Mouse (Mus musculus): ENCODE measurements around the gene Sgpp1. TPM values are rescaled to one million over a fixed set of nuclear protein-coding genes. Genes with fewer than 3 reads are reported as not detected.
"Not testable (repeated sequence)": the region's sequence is repeated elsewhere in the genome, so short reads cannot be mapped to it uniquely, and the experiment has no call there.

Gene Sgpp1
- total RNA-seq, 2 experiments from 2014 or later = 120 to 197 TPM

DNA sequence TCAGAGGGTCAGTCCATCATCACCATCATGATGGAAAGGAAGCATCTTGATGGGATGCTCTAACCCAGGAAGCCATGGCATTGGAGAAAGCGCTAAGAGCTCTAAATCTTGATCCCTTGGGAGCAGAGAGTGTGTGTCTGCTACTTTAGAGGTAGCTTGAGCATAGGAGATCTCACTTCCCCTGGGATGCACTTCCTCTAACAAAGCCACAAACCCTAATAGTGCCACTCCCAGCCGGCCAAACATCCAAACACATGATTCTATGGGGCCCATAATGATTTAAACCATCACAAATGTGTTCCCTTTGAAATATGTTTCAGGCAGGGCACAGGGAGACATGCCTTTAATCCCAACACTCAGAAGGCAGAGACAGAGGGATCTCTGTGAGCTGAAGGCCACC is 46.5 kb downstream of the Sgpp1 start:
- DNase-seq = no peak

DNA sequence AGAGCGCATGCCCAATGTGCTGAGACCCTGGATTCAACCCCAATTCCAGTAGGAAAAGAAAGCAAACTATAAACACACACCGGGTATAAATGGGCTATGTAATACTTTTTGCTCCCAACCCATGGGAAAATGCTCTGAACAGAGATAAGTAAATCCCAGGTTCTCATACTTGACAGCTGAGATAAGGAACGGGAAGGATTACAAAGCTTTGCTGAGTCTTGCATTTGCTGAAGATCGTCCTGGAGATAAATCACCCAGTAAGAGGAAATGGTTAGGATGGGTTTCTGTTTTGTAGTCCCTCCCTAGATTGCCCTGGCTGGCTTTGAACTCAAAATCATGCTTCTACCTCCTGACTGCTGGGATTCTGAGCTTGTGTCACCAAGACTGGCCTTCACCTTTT is 48.2 kb downstream of the Sgpp1 start:
- DNase-seq = no peak

DNA sequence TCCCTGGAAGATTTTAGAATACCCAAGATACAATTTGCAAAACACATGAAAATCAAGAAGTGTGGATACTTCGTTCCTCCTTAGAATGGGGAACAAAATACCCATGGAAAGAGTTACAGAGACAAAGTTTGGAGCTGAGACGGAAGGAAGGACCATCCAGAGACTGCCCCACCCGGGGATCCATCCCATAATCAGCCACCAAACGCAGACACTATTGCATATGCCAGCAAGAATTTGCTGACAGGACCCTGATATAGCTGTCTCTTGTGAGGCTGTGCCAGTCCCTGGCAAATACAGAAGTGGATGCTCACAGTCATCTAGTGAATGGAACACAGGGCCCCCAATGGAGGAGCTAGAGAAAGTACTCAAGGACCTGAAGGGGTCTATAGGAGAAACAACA is 51.5 kb downstream of the Sgpp1 start:
- DNase-seq = not testable (repeated sequence)

DNA sequence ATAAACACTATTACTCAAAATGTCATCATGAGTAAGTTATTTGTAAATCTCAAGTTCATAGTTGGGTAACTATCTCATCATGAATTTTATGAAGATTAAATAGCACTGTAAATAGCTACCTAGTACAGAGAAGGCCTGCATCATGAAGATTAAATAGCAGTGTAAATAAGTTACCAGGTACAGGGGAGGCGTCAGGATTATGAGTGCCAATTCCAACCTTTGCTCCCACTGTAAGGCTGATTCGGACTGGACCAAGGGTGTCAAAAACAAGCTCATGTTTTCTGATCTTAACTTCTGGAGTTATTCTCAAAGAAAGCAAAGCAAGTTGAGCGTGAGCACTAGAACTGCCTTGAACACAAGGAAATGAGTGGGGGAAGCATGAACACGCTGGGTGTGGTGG is 51.9 kb downstream of the Sgpp1 start:
- no peak for DNase-seq

DNA sequence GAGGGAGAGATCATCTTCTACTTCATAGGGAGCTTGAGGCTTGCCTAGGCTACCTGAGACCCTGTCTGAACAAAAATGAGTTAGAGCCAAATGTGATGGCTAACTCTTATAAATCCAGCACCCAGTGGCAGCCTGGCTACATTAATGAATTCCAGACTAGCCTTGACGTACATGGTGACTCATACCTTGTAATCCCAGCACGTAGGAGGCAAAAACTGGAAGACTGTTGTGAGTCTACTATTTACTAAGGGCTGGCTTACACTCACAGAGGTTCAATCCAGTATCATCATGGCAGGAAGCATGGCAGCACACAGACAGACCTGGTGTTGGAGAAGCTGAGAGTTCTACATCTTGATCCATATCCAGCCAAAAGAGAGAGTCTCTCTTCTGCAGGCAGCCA is 52.7 kb downstream of the Sgpp1 start:
- DNase-seq = peak in 1 of 2 experiments; percentile 12

DNA sequence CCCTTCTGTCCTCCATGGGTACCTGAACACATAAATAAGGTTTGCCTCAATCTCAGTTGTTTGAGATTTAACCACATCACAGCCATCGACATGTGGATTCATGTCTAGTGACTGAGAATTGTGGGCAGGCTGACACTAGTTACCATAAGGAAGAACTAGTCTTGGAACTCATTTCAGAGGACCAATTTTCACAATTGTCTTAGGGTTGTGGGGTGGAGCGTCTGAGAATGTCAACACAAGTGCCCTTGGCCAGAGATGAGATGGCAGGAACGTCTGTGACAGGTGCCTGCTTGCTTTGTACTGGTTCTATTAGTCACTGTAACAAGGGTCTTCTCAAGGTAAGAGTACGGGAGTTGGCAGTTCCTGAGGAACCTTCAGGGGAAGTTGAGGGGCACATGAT is 54.4 kb downstream of the Sgpp1 start:
- DNase-seq = no peak

DNA sequence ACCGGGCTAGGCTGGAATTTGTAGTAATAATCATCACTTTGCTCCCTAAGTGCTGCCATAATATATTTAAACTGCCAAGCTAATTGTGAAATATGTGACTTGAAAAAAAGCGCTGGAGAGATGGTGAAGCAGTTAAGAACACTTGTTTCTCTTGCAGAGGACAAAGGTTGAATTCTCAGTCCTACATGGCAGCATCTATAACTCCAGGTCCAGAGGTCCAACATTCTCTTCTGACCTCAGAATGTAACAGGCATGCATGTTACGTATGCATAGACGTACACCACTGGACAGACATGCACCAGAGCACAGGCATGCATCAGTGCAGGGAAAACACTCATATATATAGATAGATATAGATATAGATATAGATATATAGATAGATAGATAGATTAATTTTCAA is 57.1 kb downstream of the Sgpp1 start:
- DNase-seq = no peak

DNA sequence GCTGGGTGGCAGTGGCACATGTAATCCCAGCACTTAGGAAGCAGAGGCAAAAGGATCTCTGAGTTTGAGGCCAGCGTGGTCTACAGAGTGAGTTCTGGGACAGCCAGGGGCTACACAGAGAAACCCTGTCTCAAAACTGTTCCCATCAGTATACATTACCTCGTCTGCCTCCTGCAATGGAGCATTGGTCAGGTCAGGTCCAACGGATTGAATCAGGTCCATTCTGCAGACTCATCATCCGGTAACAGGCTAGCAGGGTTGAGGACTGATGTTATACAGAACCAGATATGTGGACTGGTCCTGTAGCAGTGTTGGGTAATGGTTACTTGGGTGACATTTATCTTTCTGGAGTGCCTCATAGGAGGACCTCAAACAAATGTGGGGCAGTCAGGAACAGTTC is 62.9 kb downstream of the Sgpp1 start:
- no peak for DNase-seq

DNA sequence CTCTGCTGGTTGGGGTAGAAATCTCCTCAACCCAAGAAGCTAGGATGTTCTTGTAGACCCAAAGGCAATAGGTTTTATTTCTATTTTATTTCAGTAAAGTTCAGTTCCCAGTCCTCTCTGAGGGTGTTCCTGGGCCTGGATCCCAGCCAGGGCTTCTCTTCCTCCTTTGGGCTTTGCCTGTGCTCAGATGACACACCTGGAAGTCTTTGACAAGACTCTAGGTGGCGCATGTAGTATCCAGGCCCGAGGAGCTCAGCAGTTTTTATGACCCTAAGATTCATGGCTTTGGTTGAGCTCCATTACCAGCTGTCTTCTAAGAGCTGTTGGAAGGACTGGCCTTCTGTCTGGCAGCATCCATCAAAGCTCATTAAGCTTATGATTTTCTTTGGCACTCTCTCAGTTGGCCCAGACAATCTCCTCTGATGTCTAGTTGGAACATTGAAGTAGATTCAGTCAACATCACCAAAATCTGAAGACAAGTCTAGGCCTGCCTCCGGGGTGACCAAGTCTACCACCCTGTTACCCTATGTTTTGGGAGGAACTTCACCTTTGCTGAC is 63.7 kb downstream of the Sgpp1 start:
- no peak for DNase-seq

DNA sequence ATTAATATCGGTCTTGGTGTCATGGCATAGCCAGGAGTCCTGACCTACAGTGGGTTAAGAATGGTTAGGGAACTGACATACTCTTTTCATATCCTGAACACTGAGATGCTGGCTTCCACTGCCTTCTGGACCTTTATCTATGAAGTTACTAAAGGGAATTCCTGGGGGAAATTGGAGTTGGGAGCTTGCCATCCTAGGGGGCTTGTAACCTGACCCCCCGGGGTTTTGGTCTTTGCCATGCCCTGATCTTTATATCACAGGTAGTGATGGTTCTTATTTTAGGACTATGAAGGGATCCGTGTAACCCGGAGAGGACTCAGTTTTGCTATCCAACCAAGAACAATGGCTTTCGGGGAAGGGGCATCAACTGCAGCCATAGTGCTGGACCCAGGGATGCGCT is 64.9 kb downstream of the Sgpp1 start:
- no peak for DNase-seq

DNA sequence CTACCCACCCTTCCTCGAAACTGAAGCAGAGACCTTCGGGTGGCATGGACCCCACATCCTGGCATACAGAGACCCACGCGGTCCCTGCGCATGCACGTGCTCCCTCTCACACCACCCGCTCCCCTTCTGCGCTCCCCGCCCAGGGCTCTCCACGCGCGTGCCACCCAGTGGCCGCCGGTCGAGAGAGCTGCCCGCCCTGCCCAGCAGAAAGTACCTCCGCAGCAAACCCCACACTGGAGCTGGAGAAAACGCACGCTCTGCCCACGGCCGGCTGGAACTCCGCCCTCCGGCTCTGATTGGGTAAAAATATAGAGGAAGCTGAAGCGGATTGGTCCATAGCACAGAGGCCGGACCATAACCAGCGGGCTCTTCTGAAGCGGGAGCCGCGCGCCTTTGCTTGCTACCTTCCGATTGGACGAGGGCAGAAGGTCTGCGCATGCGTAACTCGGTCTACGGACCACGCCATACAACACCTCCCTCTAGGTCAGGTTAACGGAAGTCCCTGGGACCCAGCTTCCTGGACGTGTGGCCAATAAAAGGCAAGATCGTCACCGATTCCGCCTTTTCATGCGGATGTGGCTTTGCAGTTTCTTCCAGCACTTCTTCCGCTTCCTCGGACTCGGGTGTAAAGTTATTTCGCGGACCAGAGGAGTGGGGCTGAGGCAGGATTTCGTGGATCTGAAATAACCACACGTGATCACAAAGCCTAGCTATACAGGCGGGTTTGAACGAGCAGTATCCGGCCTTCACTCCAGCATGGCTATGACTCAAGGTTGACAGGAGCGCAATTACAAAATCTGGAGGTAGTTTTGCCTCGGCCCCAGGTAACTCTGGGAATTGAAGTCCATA is 66.0 kb downstream of the Sgpp1 start, which contains the start of gene Wdr89:
Gene Wdr89, minus strand, starts transcription at position 280 of the 849 bp plus-strand sequence.
- DNase-seq = peak; percentile 97 to 99

DNA sequence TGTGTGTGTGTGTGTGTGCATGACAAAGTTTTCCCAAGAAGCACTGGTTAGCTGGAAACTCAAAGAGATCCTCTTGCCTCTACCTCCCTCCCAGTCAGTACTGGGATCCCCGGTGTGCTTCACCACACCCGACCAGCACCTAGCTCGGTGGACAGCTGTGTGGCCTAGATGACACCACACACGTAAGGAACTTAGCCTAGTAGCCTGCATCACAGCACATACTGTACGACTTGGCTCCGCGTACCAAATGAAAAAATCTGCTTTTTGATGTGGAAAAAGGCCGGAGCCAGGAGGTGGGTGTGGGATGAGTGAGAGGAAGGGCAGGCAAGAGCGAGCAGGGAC is 66.6 kb downstream of the Sgpp1 start:
- no peak for DNase-seq

DNA sequence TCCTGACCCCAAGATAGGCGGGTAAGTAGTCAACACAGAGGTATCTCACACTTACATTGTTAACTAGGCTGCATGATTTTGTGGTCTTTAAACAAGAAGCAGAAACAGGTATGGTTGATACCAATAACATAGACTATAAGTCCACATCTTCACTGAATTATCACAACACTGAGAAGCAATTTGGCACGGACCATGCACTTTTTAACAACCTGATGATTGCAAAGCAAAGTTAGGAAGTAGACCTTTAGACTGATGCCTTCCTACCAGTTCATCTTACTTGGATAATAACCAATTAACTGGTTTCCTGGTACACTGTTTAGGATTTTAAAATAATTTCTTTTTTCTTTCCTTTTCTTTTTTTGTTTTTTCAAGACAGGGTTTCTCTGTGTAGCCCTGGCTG is 67.3 kb downstream of the Sgpp1 start:
- DNase-seq = no peak

DNA sequence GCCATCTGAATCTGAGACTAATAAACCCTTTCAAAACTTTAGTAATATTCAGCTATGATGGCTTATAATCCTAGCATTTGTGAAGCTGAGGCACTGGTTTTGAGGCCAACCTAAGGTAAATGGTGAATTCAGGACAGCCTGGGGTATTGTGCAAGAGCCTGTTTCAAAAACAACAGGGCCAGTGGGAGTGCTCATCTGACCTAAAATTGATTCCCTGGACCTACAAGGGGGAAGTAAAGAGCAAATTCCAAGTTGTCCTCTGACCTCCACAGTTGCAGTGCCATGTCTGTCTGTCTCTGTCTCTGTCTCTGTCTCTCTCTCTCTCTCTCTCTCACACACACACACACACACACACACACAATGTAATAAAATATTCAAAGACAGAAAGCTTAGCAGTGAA is 68.6 kb downstream of the Sgpp1 start:
- no peak for DNase-seq

DNA sequence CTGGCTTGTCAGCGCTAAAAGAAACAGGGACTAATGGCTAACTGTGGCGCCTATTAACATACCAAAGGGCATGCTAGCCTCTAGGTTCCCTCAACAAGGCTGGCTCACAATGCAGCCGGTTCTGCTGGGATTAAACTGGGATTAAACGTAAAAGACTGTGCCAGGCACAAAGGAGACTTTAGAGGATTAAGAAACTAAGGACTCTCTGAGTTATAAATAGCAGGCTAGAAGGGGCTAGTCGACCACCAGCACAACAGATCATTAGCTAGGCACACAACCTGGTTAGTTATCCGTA is 71.1 kb downstream of the Sgpp1 start:
- DNase-seq = no peak

Other genes with a start within 250 kb of the Sgpp1 start
- 10 to 100 TPM; 50.2 to 50.8 TPM for gene Ppp2r5e, start 139.5 kb downstream of the Sgpp1 start, total RNA-seq (2021)
- gene Wdr89, start 66.2 kb downstream of the Sgpp1 start, total RNA-seq (2021) = 1 to 10 TPM; 3.7 to 4.7 TPM
- 10 to 100 TPM; 40.6 to 46.1 TPM for gene Syne2, start 82.4 kb upstream of the Sgpp1 start, total RNA-seq (2021)